ENCODE assay signal across 9 mouse cellular contexts in the genomic region with DNA sequence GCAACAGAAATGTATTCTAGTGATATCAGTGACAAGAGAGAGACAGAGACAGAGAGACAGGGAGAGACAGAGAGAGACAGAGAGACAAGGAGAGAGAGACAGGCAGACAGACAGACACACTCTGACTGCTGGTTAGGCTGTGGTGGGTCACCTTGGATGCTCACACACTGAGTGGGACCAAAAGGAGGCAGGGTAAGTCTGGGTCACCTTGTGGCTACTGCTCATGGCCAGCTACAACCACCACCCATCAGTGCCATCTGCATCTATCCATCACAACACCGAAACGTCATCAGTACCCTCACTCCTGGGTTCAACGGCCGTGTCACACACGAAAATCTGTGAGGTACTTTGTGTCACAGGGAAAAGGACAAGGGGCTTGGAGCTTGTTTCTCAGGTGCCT. TPM values are rescaled to one million over a fixed set of nuclear protein-coding genes. Genes with fewer than 3 reads are reported as not detected.
DNase-seq lines count a peak whose midpoint lies in the region; ATAC-seq and TF ChIP-seq lines count a peak whose summit lies in the region.
"Had no signal": no experiment of that assay in that cellular context is flagged by ENCODE, and none has a peak within 500 bp of the region (broad histone marks: within the 10 kb centered on the region; RNA-seq: fewer than 3 reads in every experiment).

No protein-coding gene starts in this region.

- H3K27me3 ChIP-seq in forebrain, embryonic 12.5 days, result 0 out of 2 replicates have a peak, but pooled peaks cover 3% of the 10 kb centered on the region
- H3K27me3 ChIP-seq in limb, embryonic 13.5 days, result no peaks in the 10 kb centered on the region
- H3K27me3 ChIP-seq in neural tube, embryonic 14.5 days (ENCODE audit: control insufficient read depth, insufficient read depth, low read length), result no peaks in the 10 kb centered on the region
- H3K27me3 ChIP-seq: Patski had no signal

- peak overlapping the region; percentile 30 for H3K4me2 ChIP-seq in forebrain, embryonic 12.5 days
- peak overlapping the region; percentile 51 for H3K4me2 ChIP-seq in limb, embryonic 13.5 days (replicated peaks)
- H3K4me2 ChIP-seq in neural tube, embryonic 14.5 days (ENCODE audit: low read depth, low read length), result peak overlapping the region; percentile 34; the same call in 1 of the 2 replicates

- 0 out of 2 replicates have a peak overlapping the region, but pooled peaks have one; percentile 6 for H3K4me3 ChIP-seq in left cerebral cortex, adult 2 months
- no peak overlapping the region for H3K4me3 ChIP-seq in forebrain, embryonic 12.5 days (replicated peaks)
- H3K4me3 ChIP-seq in limb, embryonic 13.5 days, result 0 out of 2 replicates have a peak overlapping the region, but pooled peaks have one; percentile 14
- no peak overlapping the region for H3K4me3 ChIP-seq in neural tube, embryonic 14.5 days (ENCODE audit: low read depth, low read length)

- 0 out of 2 replicates have a peak overlapping the region, but pooled peaks have one; percentile 3 for H3K9ac ChIP-seq in forebrain, embryonic 12.5 days
- H3K9ac ChIP-seq in limb, embryonic 13.5 days, result peak overlapping the region; percentile 55; the same call in 1 of the 2 replicates
- 0 out of 2 replicates have a peak overlapping the region, but pooled peaks have one; percentile 26 for H3K9ac ChIP-seq in neural tube, embryonic 14.5 days (replicated peaks; ENCODE audit: low read depth, low read length)

- TF ChIP-seq CTCF in left cerebral cortex, adult 2 months (IDR thresholded peaks at IDR 0.05), result no peak

- WGBS in forebrain, embryonic 12.5 days, result 83% methylated on average over 5 of the region's 5 CpGs
- WGBS in limb, embryonic 13.5 days, result 64% methylated on average over 5 of the region's 5 CpGs
- WGBS in neural tube, embryonic 14.5 days, result 65% methylated on average over 5 of the region's 5 CpGs

- intact Hi-C loops in left cerebral cortex, adult 2 months (cut with DNase I), result loop anchor here (5.0 kb wide), 2 partner anchors 185 to 210 kb away; no protein-coding TSS in a partner anchor
- intact Hi-C loops in left cerebral cortex, postnatal 10 days (cut with DNase I), result loop anchor here (5.0 kb wide), 2 partner anchors 40 to 55 kb away; no protein-coding TSS in a partner anchor

- no peak for ATAC-seq in forebrain, embryonic 12.5 days (ENCODE audit: low FRiP score)
- ATAC-seq in limb, embryonic 13.5 days (ENCODE audit: low FRiP score, low read depth), result 0 out of 2 replicates have a peak, but pooled peaks have one; percentile 13
- ATAC-seq in neural tube, embryonic 14.5 days (ENCODE audit: low read depth), result 0 out of 2 replicates have a peak, but pooled peaks have one; percentile 19

- peaks cover 41% of the 10 kb centered on the region for H3K4me1 ChIP-seq in forebrain, embryonic 12.5 days
- peaks cover 39% of the 10 kb centered on the region for H3K4me1 ChIP-seq in limb, embryonic 13.5 days
- peaks cover 21% of the 10 kb centered on the region for H3K4me1 ChIP-seq in neural tube, embryonic 14.5 days (ENCODE audit: control insufficient read depth, insufficient read depth, low read length)

- H3K36me3 ChIP-seq in forebrain, embryonic 12.5 days (replicated peaks), result no peaks in the 10 kb centered on the region
- H3K36me3 ChIP-seq in limb, embryonic 13.5 days, result no peaks in the 10 kb centered on the region
- no peaks in the 10 kb centered on the region for H3K36me3 ChIP-seq in neural tube, embryonic 14.5 days (ENCODE audit: control insufficient read depth, insufficient read depth, low read length)

- peak overlapping the region; percentile 77 for H3K27ac ChIP-seq in left cerebral cortex, adult 2 months
- peak overlapping the region; percentile 37 for H3K27ac ChIP-seq in forebrain, embryonic 12.5 days
- H3K27ac ChIP-seq in limb, embryonic 13.5 days, result peak overlapping the region; percentile 75
- H3K27ac ChIP-seq in neural tube, embryonic 14.5 days (ENCODE audit: low read depth, low read length), result peak overlapping the region; percentile 60

- DNase-seq in left cerebral cortex, adult 2 months (ENCODE audit: extremely low spot score in 1 of 2, low spot score in 2 of 2), result no peak
- no peak for DNase-seq in left cerebral cortex, adult 9 months (ENCODE audit: low spot score in 2 of 2)
- DNase-seq in left cerebral cortex, postnatal 10 days (ENCODE audit: extremely low spot score in 1 of 2, low spot score in 2 of 2), result no peak
- DNase-seq in thymus, adult 18-20 months, result no peak
- DNase-seq in gastrocnemius, postnatal 25 days, result no peak

- H3K9me3 ChIP-seq in forebrain, embryonic 12.5 days, result no peaks in the 10 kb centered on the region
- no peaks in the 10 kb centered on the region for H3K9me3 ChIP-seq in limb, embryonic 13.5 days
- H3K9me3 ChIP-seq in neural tube, embryonic 14.5 days (ENCODE audit: control insufficient read depth, low read length), result no peaks in the 10 kb centered on the region

RNA-seq across cellular contexts. Expression of a gene that starts 53.6 kb away (rescaled TPM):
- 100 to 1,000 TPM; 221 to 226 TPM for total RNA-seq in left cerebral cortex, adult 2 months (2021)
- polyA plus RNA-seq in forebrain, embryonic 12.5 days (2016; fragmentation: Nextera tagmentation; extraction: Ambion mirVana), result 26.5 and 26.7 TPM in 2 replicates
- polyA plus RNA-seq in limb, embryonic 13.5 days (2015; fragmentation: Nextera tagmentation; extraction: Ambion mirVana), result 7.2 and 9.2 TPM in 2 replicates
- 82.1 and 83.1 TPM in 2 replicates for polyA plus RNA-seq in neural tube, embryonic 14.5 days (2014; fragmentation: Nextera tagmentation; extraction: Ambion mirVana)
- 100 to 1,000 TPM; 174 to 187 TPM for total RNA-seq in left cerebral cortex, postnatal 10 days (2021)
- total RNA-seq in gastrocnemius, postnatal 25 days (2021), result 1 to 10 TPM; 1.5 to 3.8 TPM

RNA-seq across cellular contexts. Expression of a gene that starts 58.0 kb away (rescaled TPM):
- total RNA-seq in left cerebral cortex, adult 2 months (2021), result 10 to 100 TPM; 25.9 to 28.8 TPM
- 96.4 and 96.9 TPM in 2 replicates for polyA plus RNA-seq in forebrain, embryonic 12.5 days (2016; fragmentation: Nextera tagmentation; extraction: Ambion mirVana)
- 92.1 and 97.8 TPM in 2 replicates for polyA plus RNA-seq in limb, embryonic 13.5 days (2015; fragmentation: Nextera tagmentation; extraction: Ambion mirVana)
- polyA plus RNA-seq in neural tube, embryonic 14.5 days (2014; fragmentation: Nextera tagmentation; extraction: Ambion mirVana), result 70.8 and 71.5 TPM in 2 replicates
- 10 to 100 TPM; 25.4 to 26.2 TPM for total RNA-seq in left cerebral cortex, postnatal 10 days (2021)
- 1 to 10 TPM; 5.3 to 8.2 TPM for total RNA-seq in gastrocnemius, postnatal 25 days (2021)

Comparison
In these comparisons a context has a peak if more than half of its experiments do, and no peak if none do; other contexts are left out.
1. H3K4me3 ChIP-seq: peak in left cerebral cortex, adult 2 months (single experiment) and limb, embryonic 13.5 days (single experiment); none in forebrain, embryonic 12.5 days (single experiment) and neural tube, embryonic 14.5 days (single experiment).
2. H3K9ac ChIP-seq: peak in every context shown above with its lines; median percentile 55 in limb, embryonic 13.5 days; 26 in neural tube, embryonic 14.5 days; 3 in forebrain, embryonic 12.5 days.
3. RNA of a gene that starts 53.6 kb away (total RNA-seq): 221 to 226 TPM in left cerebral cortex, adult 2 months and 174 to 187 TPM in left cerebral cortex, postnatal 10 days; 1.5 to 3.8 TPM in gastrocnemius, postnatal 25 days; every median in the first group is over 10 times any median in the second.
4. Peak in every context shown above with its lines, with median percentiles within 50 percentile points of each other: H3K27ac ChIP-seq and H3K4me2 ChIP-seq.